13 mouse cellular contexts compared by ENCODE assay signal in the genomic region with DNA sequence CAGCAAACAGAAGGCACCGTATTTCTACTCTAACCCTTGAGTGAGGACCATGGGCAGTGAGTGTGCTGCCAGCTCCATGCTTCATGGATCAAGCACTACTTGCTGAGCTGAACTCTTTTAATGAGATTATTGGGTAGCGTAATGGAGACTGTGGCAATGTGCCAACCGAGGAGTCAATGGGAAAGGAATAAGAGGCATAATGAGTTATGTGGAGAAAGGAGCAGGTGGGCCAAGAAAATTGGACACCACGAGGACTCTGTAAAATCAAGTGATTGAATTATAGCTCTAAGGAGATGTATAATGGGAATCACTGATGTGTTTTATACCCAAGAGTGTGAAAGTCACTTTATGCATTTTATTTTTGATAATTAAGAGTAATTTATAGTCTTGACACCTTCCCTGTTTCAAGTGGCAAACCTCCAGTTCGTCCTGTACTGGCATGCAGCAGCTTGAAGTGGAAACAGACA.
DNase-seq lines count a peak whose midpoint lies in the region; ATAC-seq lines count a peak whose summit lies in the region.
"Had no signal": no experiment of that assay in that cellular context is flagged by ENCODE, and none has a peak within 500 bp of the region (broad histone marks: within the 10 kb centered on the region; RNA-seq: fewer than 3 reads in every experiment).

No protein-coding gene starts in this region.

- no peaks in the 10 kb centered on the region for H3K27me3 ChIP-seq in limb, embryonic 11.5 days (ENCODE audit: control insufficient read depth, insufficient read depth, low read length)
- no peaks in the 10 kb centered on the region for H3K27me3 ChIP-seq in limb, embryonic 10.5 days (ENCODE audit: low read depth, poor library complexity, severe bottlenecking)
- H3K27me3 ChIP-seq in hindbrain, embryonic 16.5 days (replicated peaks; ENCODE audit: control insufficient read depth, insufficient read depth, low read length): no peaks in the 10 kb centered on the region

- H3K4me1 ChIP-seq in limb, embryonic 11.5 days (ENCODE audit: control insufficient read depth, insufficient read depth, low read length): no peaks in the 10 kb centered on the region
- H3K4me1 ChIP-seq in limb, embryonic 10.5 days: no peaks in the 10 kb centered on the region
- no peaks in the 10 kb centered on the region for H3K4me1 ChIP-seq in hindbrain, embryonic 16.5 days (ENCODE audit: control insufficient read depth, insufficient read depth, low read depth, low read length)

- WGBS in limb, embryonic 11.5 days: 56% methylated on average over 5 of the region's 5 CpGs
- 73% methylated on average over 5 of the region's 5 CpGs for WGBS in limb, embryonic 10.5 days
- 36% methylated on average over 5 of the region's 5 CpGs for WGBS in hindbrain, embryonic 16.5 days

- no peak overlapping the region for H3K9ac ChIP-seq in limb, embryonic 11.5 days (ENCODE audit: low read length)
- no peak overlapping the region for H3K9ac ChIP-seq in hindbrain, embryonic 16.5 days (ENCODE audit: low read depth, low read length)

- no peak for ATAC-seq in limb, embryonic 11.5 days (ENCODE audit: insufficient number of reproducible peaks, low FRiP score, low TSS enrichment, low read depth)
- ATAC-seq in hindbrain, embryonic 16.5 days: peak; percentile 80
- ATAC-seq: activated CD4-positive, CD25-positive, alpha-beta regulatory T cell, adult 4 months had no signal

- no peak overlapping the region for H3K4me2 ChIP-seq in limb, embryonic 11.5 days (ENCODE audit: low read depth, severe bottlenecking)
- no peak overlapping the region for H3K4me2 ChIP-seq in hindbrain, embryonic 16.5 days (ENCODE audit: low read length)

- peak; percentile 73 to 74 for DNase-seq in cerebellum, postnatal 14 days
- DNase-seq in cerebellum, adult 11-12 months: no peak
- DNase-seq in limb, embryonic 11.5 days (ENCODE audit: low spot score): peak; percentile 21
- DNase-seq in limb, embryonic 10.5 days (ENCODE audit: low spot score): no peak
- peak; percentile 26 for DNase-seq in retina, embryonic 14.5 days (ENCODE audit: low spot score)
- DNase-seq in layer of hippocampus, postnatal 14 days (ENCODE audit: low spot score in 2 of 2): no peak
- no peak for DNase-seq in layer of hippocampus, postnatal 36 days
- DNase-seq: heart, adult 11 months; heart, postnatal 36 days; liver; lung, postnatal 10 days had no signal

- H3K36me3 ChIP-seq in limb, embryonic 11.5 days (ENCODE audit: control insufficient read depth, insufficient read depth, low read length): no peaks in the 10 kb centered on the region
- no peaks in the 10 kb centered on the region for H3K36me3 ChIP-seq in limb, embryonic 10.5 days
- H3K36me3 ChIP-seq in hindbrain, embryonic 16.5 days (ENCODE audit: control insufficient read depth, insufficient read depth, low read length): no peaks in the 10 kb centered on the region

- H3K9me3 ChIP-seq in limb, embryonic 11.5 days (ENCODE audit: control insufficient read depth, low read length): no peaks in the 10 kb centered on the region
- H3K9me3 ChIP-seq in limb, embryonic 10.5 days (replicated peaks): no peaks in the 10 kb centered on the region
- H3K9me3 ChIP-seq in hindbrain, embryonic 16.5 days (ENCODE audit: control insufficient read depth, low read length): no peaks in the 10 kb centered on the region

- H3K4me3 ChIP-seq in limb, embryonic 11.5 days (ENCODE audit: low read depth, low read length): no peak overlapping the region
- no peak overlapping the region for H3K4me3 ChIP-seq in limb, embryonic 10.5 days
- H3K4me3 ChIP-seq in hindbrain, embryonic 16.5 days (ENCODE audit: low read length): no peak overlapping the region

- H3K27ac ChIP-seq in limb, embryonic 11.5 days (replicated peaks; ENCODE audit: low read depth, low read length): no peak overlapping the region
- no peak overlapping the region for H3K27ac ChIP-seq in limb, embryonic 10.5 days
- no peak overlapping the region for H3K27ac ChIP-seq in hindbrain, embryonic 16.5 days (ENCODE audit: low read depth, low read length)

Comparison
In these comparisons a context has a peak if more than half of its experiments do, and no peak if none do; other contexts are left out.
1. DNase-seq: peak in cerebellum, postnatal 14 days (2 of 2), limb, embryonic 11.5 days (single experiment) and retina, embryonic 14.5 days (single experiment); none in cerebellum, adult 11-12 months (single experiment), limb, embryonic 10.5 days (single experiment), layer of hippocampus, postnatal 14 days (0 of 2) and layer of hippocampus, postnatal 36 days (0 of 2).